Mouse (Mus musculus) stomach, postnatal 0 days (tissue): Measurements from ENCODE around the gene Plcb3. TPM values are rescaled to one million over a fixed set of nuclear protein-coding genes. Genes with fewer than 3 reads are reported as not detected.

Source experiments
- ATAC-seq: fragments of 200-750 bp; cut with Nextera tagmentation; 2 replicates; pipeline ENCODE4 v1.8.0; 2017; ENCODE audit not compliant: low FRiP score, low TSS enrichment
- DNase-seq: peaks from one replicate; pipeline ENCODE4 v3.0.0-alpha.2; 2016; ENCODE audit warnings: low spot score
- H3K27ac ChIP-seq: fragments of 300-500 bp; sonication (generic); replicated peaks from 2 replicates; pipeline ENCODE4 v1.5.1; 2014; ENCODE audit warnings: mild to moderate bottlenecking, control low read depth
- H3K27me3 ChIP-seq: fragments of 300-500 bp; sonication (generic); 2 replicates; pipeline ENCODE4 v1.6.1; 2014; ENCODE audit warnings: low read length; ENCODE audit not compliant: control insufficient read depth, insufficient read depth
- H3K36me3 ChIP-seq: fragments of 300-500 bp; sonication (generic); 2 replicates; pipeline ENCODE4 v1.6.1; 2014; ENCODE audit warnings: low read length, mixed read lengths; ENCODE audit not compliant: control insufficient read depth, insufficient read depth
- H3K4me1 ChIP-seq: fragments of 300-500 bp; sonication (generic); replicated peaks from 2 replicates; pipeline ENCODE4 v1.6.1; 2014; ENCODE audit warnings: antibody characterized with exemption; ENCODE audit not compliant: control insufficient read depth, insufficient read depth
- H3K4me2 ChIP-seq: fragments of 300-500 bp; sonication (generic); replicated peaks from 2 replicates; pipeline ENCODE4 v1.6.1; 2014; ENCODE audit warnings: low read depth, mild to moderate bottlenecking, control low read depth, moderate library complexity
- H3K4me3 ChIP-seq: fragments of 300-500 bp; sonication (generic); 2 replicates; pipeline ENCODE4 v1.5.1; 2014; ENCODE audit warnings: low read depth, low read length, control low read depth
- H3K9ac ChIP-seq: fragments of 300-500 bp; sonication (generic); 2 replicates; pipeline ENCODE4 v1.6.1; 2014; ENCODE audit warnings: mild to moderate bottlenecking, low read length, control low read depth, mixed read lengths
- H3K9me3 ChIP-seq: fragments of 300-500 bp; sonication (generic); 2 replicates; pipeline ENCODE4 v1.6.1; 2016; ENCODE audit warnings: low read length; ENCODE audit not compliant: control insufficient read depth
- CTCF ChIP-seq: IDR thresholded peaks from 2 replicates; pipeline ENCODE4 v1.5.1; 2016; ENCODE audit warnings: antibody characterized with exemption, low read depth, mild to moderate bottlenecking, moderate library complexity
- EP300 ChIP-seq: optimal IDR thresholded peaks from 2 replicates; pipeline ENCODE3; 2016; ENCODE audit warnings: antibody characterized with exemption
- WGBS: fragments of 180-500 bp; shearing (Covaris S2); extraction: QIAGEN DNeasy Blood & Tissue Kit; methylation state at CpG from one replicate; pipeline ENCODE4 v1.1.7; 2014; 5-methylcytosine and 5-hydroxymethylcytosine counted together
- polyA plus RNA-seq: library from polyadenylated mRNA; unstranded; fragments of >200 nt; fragmentation: Nextera tagmentation; extraction: Ambion mirVana; gene quantifications from 2 replicates; pipeline ENCODE4 v1.2.1, GENCODE M21; 2015

The Plcb3 gene
- polyA plus RNA-seq, 1 experiment from 2014 or later: 30.0 TPM

DNA sequence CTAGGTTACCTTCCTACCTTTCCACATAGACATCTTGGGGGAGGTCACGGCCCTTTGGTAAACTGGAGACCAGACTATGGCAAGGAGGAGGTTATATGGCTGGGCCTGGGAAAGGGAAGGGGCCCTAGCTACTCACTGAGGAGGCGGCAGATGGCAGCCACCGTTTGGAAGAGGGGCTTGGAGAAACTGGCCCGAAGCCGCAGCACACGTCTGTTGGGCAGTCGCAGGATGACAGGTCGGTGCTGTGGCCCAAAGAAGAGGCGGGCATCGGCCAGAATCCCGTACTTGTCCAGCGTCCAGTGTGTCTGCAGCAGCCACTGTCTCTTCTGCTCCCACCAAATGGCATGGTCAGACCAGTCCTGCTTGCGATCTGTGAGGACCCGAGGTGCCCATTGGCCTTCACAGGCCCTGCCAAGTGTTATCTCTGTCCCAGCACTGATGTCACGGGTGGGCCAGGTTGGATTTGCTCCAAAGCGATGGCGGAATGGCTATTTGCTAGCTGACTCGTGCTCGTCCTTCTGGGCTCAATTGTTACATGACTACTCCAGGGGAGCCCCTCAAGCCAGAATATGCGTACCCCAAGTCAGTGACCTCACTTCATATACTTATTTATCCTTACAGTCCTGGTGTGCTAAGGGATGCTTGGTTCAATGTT is 38.3 kb upstream of the Plcb3 start:
- Histone ChIP-seq H3K4me1 (no peaks in the 10 kb centered on the region), H3K4me3 (no peak overlapping the region), H3K27me3 (no peaks in the 10 kb centered on the region), H3K9ac (no peak overlapping the region), H3K36me3 (no peaks in the 10 kb centered on the region; the same call in 1 of the 2 replicates), H3K9me3 (no peaks in the 10 kb centered on the region), H3K4me2 (no peak overlapping the region), H3K27ac (no peak overlapping the region)
- no peak for TF ChIP-seq CTCF
- no peak for TF ChIP-seq EP300
- DNase-seq (no peak), ATAC-seq (no peak)
- WGBS: 92% methylated on average over 20 of the region's 20 CpGs

DNA sequence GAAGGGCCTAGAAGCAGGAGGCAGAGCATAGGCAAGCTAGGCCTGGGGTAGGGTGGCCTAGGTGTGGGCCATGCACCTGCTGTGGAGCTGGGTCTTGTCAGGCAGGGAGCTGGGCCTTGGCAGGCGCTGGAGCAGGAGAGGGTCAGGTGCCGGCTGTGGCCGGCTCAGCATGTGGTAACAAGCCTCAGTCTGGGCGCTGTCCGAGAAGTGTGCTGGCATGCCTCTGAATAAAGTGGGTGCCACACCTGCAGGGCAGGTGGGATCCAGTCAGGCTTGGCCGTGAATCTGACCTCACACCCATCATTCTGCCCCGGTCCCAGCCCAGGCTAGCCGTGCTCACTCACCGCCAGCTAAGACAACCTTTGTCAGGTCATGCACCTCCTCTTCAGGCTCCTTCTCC is 37.7 kb upstream of the Plcb3 start:
- H3K9me3 ChIP-seq: no peaks in the 10 kb centered on the region
- WGBS: 78% methylated on average over 9 of the region's 9 CpGs
- H3K4me3 ChIP-seq: no peak overlapping the region
- no peak overlapping the region for H3K27ac ChIP-seq
- no peak overlapping the region for H3K9ac ChIP-seq
- ATAC-seq (0 out of 2 replicates have a peak, but pooled peaks have one; percentile 30), DNase-seq (no peak)
- H3K4me2 ChIP-seq: no peak overlapping the region
- TF ChIP-seq EP300: no peak
- no peak for TF ChIP-seq CTCF
- no peaks in the 10 kb centered on the region for H3K4me1 ChIP-seq
- no peaks in the 10 kb centered on the region; the same call in 1 of the 2 replicates for H3K36me3 ChIP-seq
- H3K27me3 ChIP-seq: no peaks in the 10 kb centered on the region

DNA sequence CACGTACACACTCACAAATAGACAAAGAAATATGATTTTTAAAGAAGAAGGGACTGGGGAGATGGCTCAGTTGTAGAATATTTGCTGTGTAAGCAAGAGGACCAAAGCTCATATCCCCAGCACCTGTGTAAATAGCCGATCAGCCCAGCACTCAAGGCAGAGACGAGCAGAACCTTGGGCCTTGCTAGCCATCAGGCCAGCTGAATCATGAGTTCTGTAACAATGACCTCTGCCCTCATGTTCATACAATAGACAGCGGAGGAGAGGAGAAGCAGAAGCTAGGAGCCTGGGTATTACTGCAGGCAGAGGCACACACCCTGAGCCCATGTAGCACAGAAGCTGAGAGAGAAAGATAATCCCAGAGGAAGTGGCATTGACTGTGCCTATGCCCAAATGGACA is 36.2 kb upstream of the Plcb3 start:
- Histone ChIP-seq H3K27ac (no peak overlapping the region), H3K9me3 (no peaks in the 10 kb centered on the region), H3K36me3 (no peaks in the 10 kb centered on the region; the same call in 1 of the 2 replicates), H3K4me2 (no peak overlapping the region), H3K4me1 (no peaks in the 10 kb centered on the region), H3K4me3 (no peak overlapping the region), H3K27me3 (no peaks in the 10 kb centered on the region), H3K9ac (no peak overlapping the region)
- DNase-seq (no peak), ATAC-seq (no peak)
- 72% methylated on average over 4 of the region's 4 CpGs for WGBS
- TF ChIP-seq CTCF (no peak), EP300 (no peak)

DNA sequence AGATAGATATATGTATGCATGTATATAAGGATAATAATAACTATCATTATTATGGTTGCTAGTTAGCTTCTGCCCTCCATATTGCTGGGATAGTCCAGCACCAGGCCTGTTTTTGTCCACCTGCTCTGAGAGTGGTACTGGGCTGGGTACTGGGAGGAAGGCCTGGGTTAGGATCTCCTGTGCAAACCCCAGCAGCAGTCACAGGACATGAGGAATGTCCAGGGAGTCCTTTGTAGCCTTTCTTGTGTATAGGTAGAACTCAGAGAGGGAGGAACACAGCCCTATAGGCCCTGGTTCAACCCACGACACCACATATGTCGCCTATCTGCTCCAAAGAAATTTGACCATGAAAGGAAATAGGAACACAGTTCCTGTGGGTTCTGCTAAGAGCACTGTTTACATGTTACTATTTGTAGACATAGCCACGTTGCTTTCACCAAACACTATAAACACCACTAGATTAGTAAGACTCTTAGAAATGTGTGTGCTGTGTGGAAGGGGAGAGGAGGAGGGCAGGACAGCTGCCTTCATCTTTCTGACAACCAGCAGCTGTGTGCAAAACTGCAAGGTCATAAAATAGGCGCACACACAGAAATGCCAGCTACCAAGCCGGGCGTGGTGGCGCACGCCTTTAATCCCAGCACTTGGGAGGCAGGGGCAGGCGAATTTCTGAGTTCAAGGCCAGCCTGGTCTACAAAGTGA is 30.8 kb upstream of the Plcb3 start:
- ATAC-seq (peak; percentile 62; the same call in 1 of the 2 replicates), DNase-seq (peak; percentile 13)
- WGBS: 58% methylated on average over 8 of the region's 9 CpGs

DNA sequence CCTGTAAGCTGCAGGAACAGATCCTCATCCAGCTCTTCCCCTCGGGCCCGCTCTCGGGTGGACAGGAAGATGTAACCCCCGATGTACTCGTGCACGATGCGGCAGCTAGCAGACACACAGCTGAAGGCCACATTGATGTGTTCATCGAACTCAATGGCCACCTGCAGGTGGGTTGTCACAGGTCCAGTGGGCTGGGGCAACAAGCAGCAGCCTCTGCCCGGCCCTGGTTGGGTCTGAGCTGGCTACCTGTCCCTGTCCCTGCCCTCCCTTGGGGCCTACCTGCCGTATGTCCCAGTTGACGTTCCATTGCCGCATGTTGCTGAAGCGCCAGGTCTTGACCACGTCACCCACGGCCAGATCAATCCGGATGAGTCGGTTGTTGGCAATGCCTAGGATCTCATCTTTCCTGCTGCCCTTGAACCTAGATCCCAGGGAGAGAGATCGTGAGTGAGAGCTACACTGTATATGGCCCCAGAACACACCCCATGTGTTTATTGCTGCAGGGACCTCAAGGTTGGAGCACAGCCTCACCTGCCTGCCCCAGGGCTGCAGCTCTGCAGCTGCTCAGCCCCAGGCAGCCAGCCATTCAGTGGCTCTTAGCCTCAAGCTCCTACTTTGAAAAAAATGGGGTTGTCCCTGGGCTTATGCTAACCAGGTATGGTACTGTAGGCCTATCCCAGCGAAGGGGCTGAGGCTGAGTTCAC is 23.2 kb upstream of the Plcb3 start:
- peak; percentile 47 for DNase-seq
- no peak overlapping the region for H3K4me3 ChIP-seq
- no peaks in the 10 kb centered on the region for H3K9me3 ChIP-seq
- H3K27me3 ChIP-seq: no peaks in the 10 kb centered on the region
- 95% methylated on average over 19 of the region's 19 CpGs for WGBS
- peaks cover 7% of the 10 kb centered on the region for H3K4me1 ChIP-seq
- H3K36me3 ChIP-seq: 0 out of 2 replicates have a peak, but pooled peaks cover 4% of the 10 kb centered on the region
- no peak overlapping the region for H3K4me2 ChIP-seq
- H3K27ac ChIP-seq: no peak overlapping the region
- no peak overlapping the region for H3K9ac ChIP-seq
- peak; percentile 36; the same call in 1 of the 2 replicates for ATAC-seq
- TF ChIP-seq CTCF: no peak
- no peak for TF ChIP-seq EP300

More for the DNA sequence above, 30.8 kb upstream of the Plcb3 start:
- Histone ChIP-seq H3K9ac (no peak overlapping the region), H3K9me3 (no peaks in the 10 kb centered on the region), H3K36me3 (no peaks in the 10 kb centered on the region), H3K4me1 (no peaks in the 10 kb centered on the region), H3K27ac (peak overlapping the region; percentile 86), H3K27me3 (no peaks in the 10 kb centered on the region), H3K4me3 (no peak overlapping the region), H3K4me2 (no peak overlapping the region)
- TF ChIP-seq EP300 (no peak), CTCF (no peak)
